Mouse (Mus musculus): ENCODE data around the gene Prkca. TPM values are rescaled to one million over a fixed set of nuclear protein-coding genes. Genes with fewer than 3 reads are reported as not detected.

Prkca gene
- polyA plus RNA-seq, 1 experiment from 2014 or later: 13.5 TPM

GRCm38 (mm10) chr11:107998891-107999290 lies 344.8 kb downstream of the Prkca start:
- H3K9ac ChIP-seq (ENCODE audit: low read depth, low read length): no peak overlapping the region
- ATAC-seq (ENCODE audit: low read depth) (no peak), DNase-seq (ENCODE audit: low spot score) (no peak)
- H3K9me3 ChIP-seq (ENCODE audit: control insufficient read depth, low read length): no peaks in the 10 kb centered on the region
- H3K27ac ChIP-seq (replicated peaks; ENCODE audit: low read depth, low read length): no peak overlapping the region
- H3K36me3 ChIP-seq (ENCODE audit: control insufficient read depth, insufficient read depth, low read length): no peaks in the 10 kb centered on the region
- no peaks in the 10 kb centered on the region for H3K27me3 ChIP-seq (replicated peaks; ENCODE audit: control insufficient read depth, insufficient read depth, low read length)
- H3K4me2 ChIP-seq (ENCODE audit: low read depth, low read length): no peak overlapping the region
- H3K4me1 ChIP-seq (ENCODE audit: control insufficient read depth, insufficient read depth, low read length): no peaks in the 10 kb centered on the region
- WGBS: 71% methylated on average over 3 of the region's 3 CpGs
- no peak overlapping the region for H3K4me3 ChIP-seq (ENCODE audit: low read depth, low read length)

DNA sequence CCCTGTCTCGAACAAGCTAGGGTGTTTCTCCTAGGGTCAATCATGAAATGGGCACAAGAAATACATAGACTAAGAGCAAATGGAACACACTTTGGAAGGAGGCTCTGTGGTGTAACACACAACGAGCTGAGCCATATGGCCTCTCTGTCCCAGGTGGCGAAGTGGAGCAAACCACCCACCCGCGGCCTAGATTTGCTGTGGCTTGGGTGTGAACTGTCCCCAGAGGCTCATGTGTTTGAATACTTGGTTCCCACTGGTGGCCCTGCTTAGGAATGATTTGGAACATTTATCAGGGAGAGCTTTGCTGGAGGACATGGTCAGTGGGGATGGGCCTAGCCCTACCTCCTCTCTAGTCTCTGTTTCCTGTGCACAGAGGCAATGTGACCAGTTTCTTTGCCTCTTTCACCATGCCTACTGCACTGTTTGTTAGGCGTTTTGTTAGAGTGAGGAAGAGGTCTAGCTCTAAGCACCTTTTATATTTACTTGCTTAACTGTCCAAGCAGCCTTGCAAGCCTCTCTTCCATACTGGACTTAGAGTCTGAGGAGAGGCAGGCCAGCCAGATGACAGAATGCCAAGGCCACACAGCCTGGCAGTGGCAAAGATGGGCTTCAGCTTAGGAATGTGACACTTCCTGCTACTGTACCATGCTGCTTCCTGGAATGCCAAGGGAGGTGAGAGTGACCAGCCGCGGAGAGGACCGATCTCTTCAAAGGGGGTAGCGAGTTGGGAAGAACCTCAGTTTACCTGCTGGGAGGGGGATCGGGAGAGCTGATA lies 346.6 kb downstream of the Prkca start:
- Histone ChIP-seq H3K27ac (replicated peaks; ENCODE audit: low read depth, low read length) (no peak overlapping the region), H3K36me3 (ENCODE audit: control insufficient read depth, insufficient read depth, low read length) (no peaks in the 10 kb centered on the region), H3K4me1 (ENCODE audit: control insufficient read depth, insufficient read depth, low read length) (no peaks in the 10 kb centered on the region), H3K9ac (ENCODE audit: low read depth, low read length) (no peak overlapping the region), H3K27me3 (replicated peaks; ENCODE audit: control insufficient read depth, insufficient read depth, low read length) (no peaks in the 10 kb centered on the region), H3K4me3 (ENCODE audit: low read depth, low read length) (no peak overlapping the region), H3K9me3 (ENCODE audit: control insufficient read depth, low read length) (no peaks in the 10 kb centered on the region), H3K4me2 (ENCODE audit: low read depth, low read length) (no peak overlapping the region)
- 78% methylated on average over 11 of the region's 11 CpGs for WGBS
- ATAC-seq (ENCODE audit: low read depth) (no peak), DNase-seq (ENCODE audit: low spot score) (no peak)

- no peak overlapping the region for H3K9ac ChIP-seq (ENCODE audit: low read depth, low read length)
Observed at GRCm38 (mm10) chr11:107994487-107994886, 349.2 kb downstream of the Prkca start.

GRCm38 (mm10) chr11:107993792-107994191 lies 349.9 kb downstream of the Prkca start:
- Histone ChIP-seq H3K4me2 (ENCODE audit: low read depth, low read length) (no peak overlapping the region), H3K36me3 (ENCODE audit: control insufficient read depth, insufficient read depth, low read length) (no peaks in the 10 kb centered on the region), H3K4me1 (ENCODE audit: control insufficient read depth, insufficient read depth, low read length) (no peaks in the 10 kb centered on the region), H3K27me3 (replicated peaks; ENCODE audit: control insufficient read depth, insufficient read depth, low read length) (no peaks in the 10 kb centered on the region), H3K9ac (ENCODE audit: low read depth, low read length) (no peak overlapping the region), H3K4me3 (ENCODE audit: low read depth, low read length) (no peak overlapping the region), H3K27ac (replicated peaks; ENCODE audit: low read depth, low read length) (no peak overlapping the region), H3K9me3 (ENCODE audit: control insufficient read depth, low read length) (no peaks in the 10 kb centered on the region)
- ATAC-seq (ENCODE audit: low read depth) (no peak), DNase-seq (ENCODE audit: low spot score) (no peak)
- WGBS: 85% methylated on average over 3 of the region's 3 CpGs

More at GRCm38 (mm10) chr11:107994487-107994886, 349.2 kb downstream of the Prkca start:
- H3K4me1 ChIP-seq (ENCODE audit: control insufficient read depth, insufficient read depth, low read length): no peaks in the 10 kb centered on the region
- 41% methylated on average over 6 of the region's 6 CpGs for WGBS
- no peak overlapping the region for H3K4me2 ChIP-seq (ENCODE audit: low read depth, low read length)
- no peak overlapping the region for H3K4me3 ChIP-seq (ENCODE audit: low read depth, low read length)
- H3K36me3 ChIP-seq (ENCODE audit: control insufficient read depth, insufficient read depth, low read length): no peaks in the 10 kb centered on the region
- ATAC-seq (ENCODE audit: low read depth) (no peak; the same call in 1 of the 2 replicates), DNase-seq (ENCODE audit: low spot score) (peak; percentile 84)
- no peak overlapping the region for H3K27ac ChIP-seq (replicated peaks; ENCODE audit: low read depth, low read length)
- no peaks in the 10 kb centered on the region for H3K27me3 ChIP-seq (replicated peaks; ENCODE audit: control insufficient read depth, insufficient read depth, low read length)
- no peaks in the 10 kb centered on the region for H3K9me3 ChIP-seq (ENCODE audit: control insufficient read depth, low read length)

DNA sequence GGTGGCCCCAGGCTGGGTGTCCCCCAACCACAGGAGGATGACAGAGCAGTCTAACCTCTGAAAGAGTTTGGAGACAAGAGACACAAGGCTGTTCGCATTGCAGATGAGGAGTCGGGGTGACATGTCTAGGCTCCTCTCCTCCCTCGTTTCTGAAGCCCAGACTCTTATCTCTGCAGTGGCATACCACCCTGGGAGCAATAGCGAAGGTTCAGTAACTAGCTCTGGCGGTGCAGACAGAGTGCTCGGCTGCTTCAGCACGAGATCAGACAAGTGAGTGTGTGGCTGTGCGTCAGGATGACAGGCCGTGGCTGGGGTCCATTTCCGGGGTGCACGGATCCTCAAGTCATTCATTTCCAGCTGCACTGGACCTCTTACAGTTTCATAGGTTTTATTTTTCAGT lies 351.2 kb downstream of the Prkca start:
- no peak for ATAC-seq (ENCODE audit: low read depth)
- Histone ChIP-seq H3K9ac (ENCODE audit: low read depth, low read length) (no peak overlapping the region), H3K27me3 (replicated peaks; ENCODE audit: control insufficient read depth, insufficient read depth, low read length) (no peaks in the 10 kb centered on the region), H3K4me1 (ENCODE audit: control insufficient read depth, insufficient read depth, low read length) (no peaks in the 10 kb centered on the region), H3K4me3 (ENCODE audit: low read depth, low read length) (no peak overlapping the region), H3K36me3 (ENCODE audit: control insufficient read depth, insufficient read depth, low read length) (no peaks in the 10 kb centered on the region), H3K9me3 (ENCODE audit: control insufficient read depth, low read length) (no peaks in the 10 kb centered on the region), H3K27ac (replicated peaks; ENCODE audit: low read depth, low read length) (no peak overlapping the region), H3K4me2 (ENCODE audit: low read depth, low read length) (no peak overlapping the region)
- 39% methylated on average over 11 of the region's 11 CpGs for WGBS
- DNase-seq (ENCODE audit: low spot score): no peak

DNA sequence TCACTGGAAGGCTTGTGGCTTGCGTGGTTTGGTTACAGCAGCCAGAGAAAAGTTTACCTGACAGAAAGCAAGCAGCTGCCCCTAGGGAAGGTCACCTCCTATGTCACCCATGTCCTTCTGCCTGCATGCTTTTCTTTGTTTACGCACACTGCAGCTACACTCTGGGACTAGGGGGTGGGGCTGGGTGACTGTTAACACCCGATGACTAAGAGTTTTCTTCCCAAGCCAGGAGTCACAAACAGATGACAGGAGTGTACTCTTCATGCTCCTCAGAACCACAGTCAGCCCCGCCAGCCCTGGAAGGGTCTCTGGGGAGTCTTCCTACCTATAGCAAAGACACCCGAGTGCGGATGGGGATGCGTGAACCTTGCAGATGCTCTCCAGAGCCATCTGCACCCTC lies 351.7 kb downstream of the Prkca start:
- ATAC-seq (ENCODE audit: low read depth) (no peak), DNase-seq (ENCODE audit: low spot score) (no peak)
- Histone ChIP-seq H3K9ac (ENCODE audit: low read depth, low read length) (no peak overlapping the region), H3K27me3 (replicated peaks; ENCODE audit: control insufficient read depth, insufficient read depth, low read length) (no peaks in the 10 kb centered on the region), H3K36me3 (ENCODE audit: control insufficient read depth, insufficient read depth, low read length) (no peaks in the 10 kb centered on the region), H3K27ac (replicated peaks; ENCODE audit: low read depth, low read length) (no peak overlapping the region), H3K4me2 (ENCODE audit: low read depth, low read length) (no peak overlapping the region), H3K4me1 (ENCODE audit: control insufficient read depth, insufficient read depth, low read length) (no peaks in the 10 kb centered on the region), H3K4me3 (ENCODE audit: low read depth, low read length) (no peak overlapping the region), H3K9me3 (ENCODE audit: control insufficient read depth, low read length) (no peaks in the 10 kb centered on the region)
- WGBS: 56% methylated on average over 7 of the region's 7 CpGs

DNA sequence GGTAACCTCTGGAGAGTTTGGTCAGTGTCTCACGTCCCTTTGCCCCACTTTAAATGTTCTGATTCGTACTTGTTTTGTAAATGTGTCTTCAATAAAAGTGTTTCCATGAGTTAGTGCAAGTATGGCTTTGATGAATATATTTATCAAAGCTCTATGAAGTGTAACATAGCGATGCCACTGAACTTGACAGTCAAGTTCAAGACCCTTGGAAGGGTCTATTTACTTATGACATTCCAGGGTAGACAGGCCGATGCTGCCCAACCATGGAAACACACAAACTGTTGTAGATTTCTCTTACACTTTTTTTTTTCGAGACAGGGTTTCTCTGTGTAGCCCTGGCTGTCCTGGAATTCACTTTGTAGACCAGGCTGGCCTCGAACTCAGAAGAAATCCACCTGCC lies 354.5 kb downstream of the Prkca start:
- Histone ChIP-seq H3K9ac (ENCODE audit: low read depth, low read length) (no peak overlapping the region), H3K27me3 (replicated peaks; ENCODE audit: control insufficient read depth, insufficient read depth, low read length) (no peaks in the 10 kb centered on the region), H3K36me3 (ENCODE audit: control insufficient read depth, insufficient read depth, low read length) (no peaks in the 10 kb centered on the region), H3K4me1 (ENCODE audit: control insufficient read depth, insufficient read depth, low read length) (peaks cover 4% of the 10 kb centered on the region; the same call in 1 of the 2 replicates), H3K4me2 (ENCODE audit: low read depth, low read length) (no peak overlapping the region), H3K9me3 (ENCODE audit: control insufficient read depth, low read length) (no peaks in the 10 kb centered on the region), H3K4me3 (ENCODE audit: low read depth, low read length) (no peak overlapping the region), H3K27ac (replicated peaks; ENCODE audit: low read depth, low read length) (no peak overlapping the region)
- WGBS: 74% methylated on average over 6 of the region's 6 CpGs
- DNase-seq (ENCODE audit: low spot score) (no peak), ATAC-seq (ENCODE audit: low read depth) (no peak)

DNA sequence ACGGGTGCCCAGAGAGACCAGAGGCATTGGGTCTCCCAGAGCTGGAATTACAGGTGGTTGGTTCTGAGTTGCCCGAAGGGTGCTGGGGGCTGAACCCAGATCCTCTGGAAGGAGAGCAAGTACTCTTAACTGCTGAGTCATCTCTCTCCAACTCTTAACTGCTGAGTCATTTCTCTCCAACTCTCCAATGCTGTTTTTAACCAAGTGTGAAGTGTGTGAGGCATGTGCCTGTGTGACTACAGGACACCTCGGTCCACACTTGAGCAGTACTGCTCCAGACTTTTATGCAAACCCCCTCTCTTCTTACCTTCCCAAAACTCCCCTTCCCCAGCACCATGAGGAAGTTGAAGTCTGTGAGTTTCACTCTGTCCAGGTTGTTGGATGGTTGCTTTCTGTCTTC lies 357.8 kb downstream of the Prkca start:
- no peaks in the 10 kb centered on the region for H3K9me3 ChIP-seq (ENCODE audit: control insufficient read depth, low read length)
- peaks cover 4% of the 10 kb centered on the region; the same call in 1 of the 2 replicates for H3K4me1 ChIP-seq (ENCODE audit: control insufficient read depth, insufficient read depth, low read length)
- no peak overlapping the region for H3K4me3 ChIP-seq (ENCODE audit: low read depth, low read length)
- no peak for ATAC-seq (ENCODE audit: low read depth)
- WGBS: 87% methylated on average over 3 of the region's 3 CpGs
- no peak overlapping the region for H3K27ac ChIP-seq (replicated peaks; ENCODE audit: low read depth, low read length)
- H3K36me3 ChIP-seq (ENCODE audit: control insufficient read depth, insufficient read depth, low read length): 0 out of 2 replicates have a peak, but pooled peaks cover 2% of the 10 kb centered on the region
- no peak for DNase-seq (ENCODE audit: low spot score)
- no peak overlapping the region for H3K4me2 ChIP-seq (ENCODE audit: low read depth, low read length)
- no peak overlapping the region for H3K9ac ChIP-seq (ENCODE audit: low read depth, low read length)
- H3K27me3 ChIP-seq (replicated peaks; ENCODE audit: control insufficient read depth, insufficient read depth, low read length): no peaks in the 10 kb centered on the region

- H3K4me1 ChIP-seq (ENCODE audit: control insufficient read depth, insufficient read depth, low read length): peaks cover 4% of the 10 kb centered on the region; the same call in 1 of the 2 replicates
- DNase-seq (ENCODE audit: low spot score) (no peak), ATAC-seq (ENCODE audit: low read depth) (no peak)
- WGBS: 73% methylated on average over 12 of the region's 12 CpGs
- H3K36me3 ChIP-seq (ENCODE audit: control insufficient read depth, insufficient read depth, low read length): 0 out of 2 replicates have a peak, but pooled peaks cover 2% of the 10 kb centered on the region
- no peak overlapping the region for H3K27ac ChIP-seq (replicated peaks; ENCODE audit: low read depth, low read length)
- no peak overlapping the region for H3K9ac ChIP-seq (ENCODE audit: low read depth, low read length)
- H3K4me2 ChIP-seq (ENCODE audit: low read depth, low read length): no peak overlapping the region
- no peak overlapping the region for H3K4me3 ChIP-seq (ENCODE audit: low read depth, low read length)
- no peaks in the 10 kb centered on the region for H3K9me3 ChIP-seq (ENCODE audit: control insufficient read depth, low read length)
- H3K27me3 ChIP-seq (replicated peaks; ENCODE audit: control insufficient read depth, insufficient read depth, low read length): no peaks in the 10 kb centered on the region
Observed at GRCm38 (mm10) chr11:107983883-107984282, 359.8 kb downstream of the Prkca start.

Measured in embryonic facial prominence, embryonic 14.5 days (tissue).